28 mouse cellular contexts compared by ENCODE assay signal in genomic region chrX:51606231-51606863, GRCm38 (mm10).
DNase-seq lines count a peak whose midpoint lies in the region; ATAC-seq lines count a peak whose summit lies in the region.
"Had no signal": no experiment of that assay in that cellular context is flagged by ENCODE, and none has a peak within 500 bp of the region (broad histone marks: within the 10 kb centered on the region; RNA-seq: fewer than 3 reads in every experiment).

No protein-coding gene starts in this region.

- no peak overlapping the region for H3K4me3 ChIP-seq in forebrain, embryonic 14.5 days (ENCODE audit: low read depth, low read length)
- H3K4me3 ChIP-seq in forebrain, embryonic 11.5 days (ENCODE audit: low read depth, low read length), result no peak overlapping the region
- H3K4me3 ChIP-seq: embryonic facial prominence, embryonic 13.5 days; erythroblast, embryonic 14.5 days; heart, adult 2 months; heart, embryonic 13.5 days; hindbrain, embryonic 12.5 days; midbrain, embryonic 15.5 days; myocyte; neural tube, embryonic 13.5 days had no signal

- H3K4me1 ChIP-seq in forebrain, embryonic 14.5 days (ENCODE audit: control insufficient read depth, insufficient read depth, low read length), result no peaks in the 10 kb centered on the region
- no peaks in the 10 kb centered on the region for H3K4me1 ChIP-seq in forebrain, embryonic 11.5 days (replicated peaks; ENCODE audit: control insufficient read depth, insufficient read depth, low read length)
- H3K4me1 ChIP-seq: embryonic facial prominence, embryonic 13.5 days; heart, embryonic 13.5 days; hindbrain, embryonic 12.5 days; midbrain, embryonic 15.5 days; neural tube, embryonic 13.5 days had no signal

- H3K36me3 ChIP-seq in forebrain, embryonic 14.5 days (ENCODE audit: control insufficient read depth, insufficient read depth, low read length), result no peaks in the 10 kb centered on the region
- no peaks in the 10 kb centered on the region for H3K36me3 ChIP-seq in forebrain, embryonic 11.5 days (ENCODE audit: control insufficient read depth, insufficient read depth, low read length)
- H3K36me3 ChIP-seq: embryonic facial prominence, embryonic 13.5 days; heart, embryonic 13.5 days; hindbrain, embryonic 12.5 days; midbrain, embryonic 15.5 days; neural tube, embryonic 13.5 days had no signal

- no peak for ATAC-seq in forebrain, embryonic 14.5 days
- no peak for ATAC-seq in forebrain, embryonic 11.5 days (replicated peaks; ENCODE audit: low FRiP score)
- ATAC-seq: activated CD4-positive, CD25-positive, alpha-beta regulatory T cell, adult 4 months; intestine, postnatal 0 days; midbrain, embryonic 15.5 days had no signal

- H3K27me3 ChIP-seq in forebrain, embryonic 14.5 days (replicated peaks; ENCODE audit: control insufficient read depth, insufficient read depth, low read length), result no peaks in the 10 kb centered on the region
- H3K27me3 ChIP-seq in forebrain, embryonic 11.5 days (ENCODE audit: control insufficient read depth, insufficient read depth, low read length), result no peaks in the 10 kb centered on the region
- H3K27me3 ChIP-seq: heart, embryonic 13.5 days; hindbrain, embryonic 12.5 days; midbrain, embryonic 15.5 days; neural tube, embryonic 13.5 days had no signal

- 82% methylated on average over 6 of the region's 6 CpGs for WGBS in forebrain, embryonic 14.5 days
- WGBS in forebrain, embryonic 11.5 days, result 94% methylated on average over 6 of the region's 6 CpGs

- no peaks in the 10 kb centered on the region for H3K9me3 ChIP-seq in forebrain, embryonic 14.5 days (replicated peaks; ENCODE audit: control insufficient read depth, low read length)
- H3K9me3 ChIP-seq in forebrain, embryonic 11.5 days (ENCODE audit: control insufficient read depth, low read length), result no peaks in the 10 kb centered on the region
- H3K9me3 ChIP-seq: embryonic facial prominence, embryonic 13.5 days; heart, embryonic 13.5 days; hindbrain, embryonic 12.5 days; midbrain, embryonic 15.5 days; neural tube, embryonic 13.5 days had no signal

- H3K9ac ChIP-seq in forebrain, embryonic 14.5 days (ENCODE audit: low read length), result no peak overlapping the region
- no peak overlapping the region for H3K9ac ChIP-seq in forebrain, embryonic 11.5 days (ENCODE audit: low read length)
- H3K9ac ChIP-seq: embryonic facial prominence, embryonic 13.5 days; heart, embryonic 13.5 days; hindbrain, embryonic 12.5 days; midbrain, embryonic 15.5 days; neural tube, embryonic 13.5 days had no signal

- H3K4me2 ChIP-seq in forebrain, embryonic 14.5 days (ENCODE audit: low read length), result no peak overlapping the region
- no peak overlapping the region for H3K4me2 ChIP-seq in forebrain, embryonic 11.5 days (ENCODE audit: low read depth, low read length, severe bottlenecking)
- H3K4me2 ChIP-seq: embryonic facial prominence, embryonic 13.5 days; heart, embryonic 13.5 days; hindbrain, embryonic 12.5 days; midbrain, embryonic 15.5 days; neural tube, embryonic 13.5 days had no signal

- DNase-seq in forebrain, embryonic 14.5 days (ENCODE audit: low spot score), result peak; percentile 19
- no peak for DNase-seq in forebrain, embryonic 11.5 days (ENCODE audit: low spot score)
- peak; percentile 23 for DNase-seq in layer of hippocampus, adult 11-12 months (ENCODE audit: low spot score)
- no peak for DNase-seq in layer of hippocampus, postnatal 25 days (ENCODE audit: extremely low spot score in 1 of 2, low spot score in 1 of 2)
- peak; percentile 59 for DNase-seq in brain, adult 2 months (ENCODE audit: low read depth, low spot score)
- DNase-seq in right cerebral cortex, postnatal 25 days, result peak; percentile 4
- DNase-seq in urinary bladder, adult 2 months (ENCODE audit: low spot score), result no peak
- DNase-seq: adrenal gland, adult 8-10 months; cerebellum, adult 8-10 months; cerebellum, postnatal 36 days; embryo, embryonic 11 days; gastrocnemius, postnatal 25 days; heart, adult 2 months; heart, postnatal 14 days; kidney, postnatal 36 days; lung, postnatal 4 days; retina, postnatal 1 day; spleen, adult 18-20 months; thymus, postnatal 14 days had no signal

- H3K27ac ChIP-seq in forebrain, embryonic 14.5 days (ENCODE audit: low read depth, low read length), result no peak overlapping the region
- H3K27ac ChIP-seq in forebrain, embryonic 11.5 days (ENCODE audit: low read depth, low read length), result no peak overlapping the region
- H3K27ac ChIP-seq: embryonic facial prominence, embryonic 13.5 days; heart, adult 2 months; heart, embryonic 13.5 days; hindbrain, embryonic 12.5 days; midbrain, embryonic 15.5 days; neural tube, embryonic 13.5 days had no signal

Comparison
In these comparisons a context has a peak if more than half of its experiments do, and no peak if none do; other contexts are left out.
1. DNase-seq: peak in forebrain, embryonic 14.5 days (single experiment), layer of hippocampus, adult 11-12 months (single experiment), brain, adult 2 months (single experiment) and right cerebral cortex, postnatal 25 days (single experiment); none in forebrain, embryonic 11.5 days (single experiment), layer of hippocampus, postnatal 25 days (0 of 2) and urinary bladder, adult 2 months (single experiment).